Mouse (Mus musculus) ES-E14 (cell line): ENCODE data around the gene Tead2. TPM values are rescaled to one million over a fixed set of nuclear protein-coding genes. Genes with fewer than 3 reads are reported as not detected.

ENCODE experiments used
- DNase-seq: peaks from one replicate; pipeline ENCODE4 v3.0.0-alpha.2; 2013; ENCODE audit warnings: low read depth, low spot score
- H3K27ac ChIP-seq: 2 replicates; pipeline ENCODE4 v1.5.1; 2012; ENCODE audit warnings: low read depth, mild to moderate bottlenecking, low read length, moderate library complexity, mixed read lengths; ENCODE audit not compliant: poor library complexity, insufficient read depth, severe bottlenecking
- H3K36me3 ChIP-seq: 2 replicates; pipeline ENCODE4 v1.6.1; 2012; ENCODE audit warnings: mild to moderate bottlenecking, low read length, moderate library complexity, mixed read lengths; ENCODE audit not compliant: control insufficient read depth, poor library complexity, insufficient read depth, severe bottlenecking
- H3K4me1 ChIP-seq, 2 experiments: fragments of 150-350 bp in 1 of 2; sonication (generic) in 1 of 2; 2 replicates each; pipeline ENCODE4 v1.6.1; 2012; ENCODE audit warnings: low read length in 2 of 2, mild to moderate bottlenecking in 1 of 2, mixed read lengths in 1 of 2; ENCODE audit not compliant: control insufficient read depth in 2 of 2, insufficient read depth in 2 of 2, poor library complexity in 1 of 2
- H3K4me3 ChIP-seq, 2 experiments: fragments of 150-350 bp in 1 of 2; sonication (generic) in 1 of 2; 2 replicates each; pipeline ENCODE4 v1.5.1; 2012; ENCODE audit warnings: low read length in 2 of 2, low read depth in 1 of 2, mild to moderate bottlenecking in 1 of 2, mixed read lengths in 1 of 2; ENCODE audit not compliant: insufficient read depth in 1 of 2, poor library complexity in 1 of 2, severe bottlenecking in 1 of 2
- H3K9ac ChIP-seq: 2 replicates; pipeline ENCODE4 v1.6.1; 2012; ENCODE audit warnings: low read depth, mild to moderate bottlenecking, low read length, mixed read lengths; ENCODE audit not compliant: poor library complexity, insufficient read depth, severe bottlenecking
- H3K9me3 ChIP-seq: fragments of 150-350 bp; sonication (generic); 2 replicates; pipeline ENCODE4 v1.6.1; 2012; ENCODE audit warnings: low read depth, mild to moderate bottlenecking, low read length; ENCODE audit not compliant: control insufficient read depth, insufficient read depth
- CHD2 ChIP-seq: IDR thresholded peaks from 2 replicates; pipeline ENCODE4 v1.6.1; 2014; ENCODE audit warnings: mild to moderate bottlenecking, low read depth, low read length, inconsistent platforms
- HCFC1 ChIP-seq: IDR thresholded peaks from 2 replicates; pipeline ENCODE4 v1.6.1; 2012; ENCODE audit warnings: low read length, inconsistent platforms, borderline replicate concordance; ENCODE audit not compliant: insufficient read depth
- MAFK ChIP-seq: IDR thresholded peaks from 2 replicates; pipeline ENCODE4 v1.6.1; 2014; ENCODE audit warnings: mild to moderate bottlenecking, low read depth, low read length, inconsistent platforms; ENCODE audit not compliant: insufficient read depth
- ZC3H11A ChIP-seq: IDR thresholded peaks from 2 replicates; pipeline ENCODE4 v1.6.1; 2012; ENCODE audit warnings: low read depth, mild to moderate bottlenecking, inconsistent platforms, low read length, borderline replicate concordance
- ZNF384 ChIP-seq: IDR thresholded peaks from 2 replicates; pipeline ENCODE4 v1.6.1; 2012; ENCODE audit warnings: low read depth, low read length, inconsistent platforms
- in situ Hi-C, 2 experiments: fragments of 600-800 bp; cut with MboI; formaldehyde crosslinking; loops; one replicate each; pipeline ENCODE4 v1.15.1; 2025; ENCODE audit warnings: low sequenced_read_pairs in 2 of 2, inconsistent platforms in 1 of 2; ENCODE audit not compliant: unreplicated experiment in 2 of 2
- total RNA-seq: library from RNA; depleted of rRNA; stranded (reverse); fragments of 300-350 nt; gene quantifications from 2 replicates; pipeline ENCODE4 v1.2.3, GENCODE M21; 2012

Gene Tead2
- total RNA-seq, 1 experiment = 95.9 TPM

- TF ChIP-seq MAFK = no peak
- TF ChIP-seq ZC3H11A = no peak
- no peak for TF ChIP-seq HCFC1
- no peak for TF ChIP-seq CHD2
- TF ChIP-seq ZNF384 = no peak
- in situ Hi-C loops = no loop called here
- Histone ChIP-seq H3K27ac (no peak overlapping the region), H3K9ac (no peak overlapping the region), H3K4me3 (no peak overlapping the region), H3K9me3 (no peaks in the 10 kb centered on the region), H3K36me3 (no peaks in the 10 kb centered on the region), H3K4me1 (peaks cover 0 to 16% of the 10 kb centered on the region in 2 experiments; a peak in 3 of 4 replicates)
- no peak for DNase-seq
Measured at GRCm38 (mm10) chr7:45185921-45186320, 29.6 kb upstream of the Tead2 start.

DNA sequence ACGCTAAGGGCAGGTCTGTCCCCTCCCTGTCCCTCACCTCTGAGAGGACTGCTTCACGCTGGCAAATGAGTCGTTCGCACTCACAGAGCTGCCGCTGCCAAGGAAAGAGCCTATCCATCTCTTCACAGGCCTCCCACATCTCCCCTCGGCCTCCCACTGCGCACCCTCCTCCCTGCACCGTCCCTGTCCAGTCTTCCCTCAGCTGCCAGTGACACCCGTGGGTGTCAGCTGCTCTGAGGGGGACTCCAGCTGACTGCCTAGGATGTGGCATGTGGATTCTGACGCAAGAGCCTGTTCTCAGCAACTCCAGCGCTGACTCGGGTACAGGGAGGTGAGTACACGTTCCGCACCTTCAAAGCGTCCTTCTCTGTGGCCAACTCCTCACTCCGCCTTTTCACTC lies 26.0 kb upstream of the Tead2 start:
- Histone ChIP-seq H3K36me3 (no peaks in the 10 kb centered on the region), H3K4me1 (peaks cover 0 to 26% of the 10 kb centered on the region in 2 experiments; a peak in 2 of 4 replicates), H3K9me3 (no peaks in the 10 kb centered on the region), H3K9ac (peak overlapping the region; percentile 30; the same call in 1 of the 2 replicates), H3K4me3 (peak overlapping the region in 1 of 2 experiments; percentile 41; a peak in 2 of 4 replicates), H3K27ac (no peak overlapping the region; the same call in 1 of the 2 replicates)
- in situ Hi-C loops = no loop called here
- no peak for DNase-seq
- TF ChIP-seq ZNF384 = no peak
- TF ChIP-seq MAFK = no peak
- no peak for TF ChIP-seq ZC3H11A
- TF ChIP-seq CHD2 = no peak
- no peak for TF ChIP-seq HCFC1

- no peak for DNase-seq
- H3K4me1 ChIP-seq = peaks cover 0 to 26% of the 10 kb centered on the region in 2 experiments; a peak in 2 of 4 replicates
- in situ Hi-C loops = no loop called here
- no peaks in the 10 kb centered on the region for H3K9me3 ChIP-seq
- H3K36me3 ChIP-seq = no peaks in the 10 kb centered on the region
- TF ChIP-seq ZNF384 = no peak
- no peak for TF ChIP-seq ZC3H11A
- no peak for TF ChIP-seq CHD2
- TF ChIP-seq MAFK = no peak
- TF ChIP-seq HCFC1 = no peak
- H3K4me3 ChIP-seq = no peak overlapping the region
- H3K27ac ChIP-seq = no peak overlapping the region
- H3K9ac ChIP-seq = no peak overlapping the region
Measured at GRCm38 (mm10) chr7:45190186-45190585, 25.4 kb upstream of the Tead2 start.

DNA sequence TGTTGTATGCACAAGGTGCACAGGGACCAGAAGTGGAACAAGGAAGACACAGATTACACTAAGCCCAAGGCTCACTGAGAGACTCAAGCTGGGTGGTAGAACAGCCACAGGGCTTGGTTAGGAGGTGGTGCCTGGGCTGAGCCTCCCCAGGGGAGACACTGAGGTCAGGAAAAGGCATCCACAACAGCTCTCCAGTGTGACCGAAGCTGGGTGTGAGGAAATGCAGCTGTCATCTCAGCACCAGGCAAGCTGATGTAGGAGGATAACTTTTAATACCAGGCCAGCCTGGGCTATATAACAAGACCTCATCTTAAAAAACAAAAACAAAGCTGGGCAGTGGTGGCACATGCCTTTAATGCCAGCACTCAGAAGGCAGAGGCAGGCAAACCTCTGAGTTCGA lies 24.4 kb upstream of the Tead2 start:
- TF ChIP-seq CHD2 (no peak), ZC3H11A (no peak), ZNF384 (no peak), HCFC1 (no peak), MAFK (no peak)
- Histone ChIP-seq H3K36me3 (no peaks in the 10 kb centered on the region), H3K9ac (no peak overlapping the region), H3K4me3 (no peak overlapping the region), H3K4me1 (peaks cover 0 to 26% of the 10 kb centered on the region in 2 experiments; a peak in 2 of 4 replicates), H3K27ac (no peak overlapping the region), H3K9me3 (no peaks in the 10 kb centered on the region)
- no peak for DNase-seq
- in situ Hi-C loops = no loop called here

- Histone ChIP-seq H3K27ac (no peak overlapping the region), H3K4me3 (no peak overlapping the region), H3K9me3 (no peaks in the 10 kb centered on the region), H3K36me3 (no peaks in the 10 kb centered on the region), H3K9ac (no peak overlapping the region), H3K4me1 (peaks cover 0 to 29% of the 10 kb centered on the region in 2 experiments; a peak in 2 of 4 replicates)
- DNase-seq = no peak
- in situ Hi-C loops = no loop called here
- TF ChIP-seq HCFC1 (no peak), MAFK (no peak), ZC3H11A (no peak), ZNF384 (no peak), CHD2 (no peak)
Measured at GRCm38 (mm10) chr7:45191803-45192363, 23.7 kb upstream of the Tead2 start.
